ENCODE assay signal across 18 mouse cellular contexts in the genomic region with DNA sequence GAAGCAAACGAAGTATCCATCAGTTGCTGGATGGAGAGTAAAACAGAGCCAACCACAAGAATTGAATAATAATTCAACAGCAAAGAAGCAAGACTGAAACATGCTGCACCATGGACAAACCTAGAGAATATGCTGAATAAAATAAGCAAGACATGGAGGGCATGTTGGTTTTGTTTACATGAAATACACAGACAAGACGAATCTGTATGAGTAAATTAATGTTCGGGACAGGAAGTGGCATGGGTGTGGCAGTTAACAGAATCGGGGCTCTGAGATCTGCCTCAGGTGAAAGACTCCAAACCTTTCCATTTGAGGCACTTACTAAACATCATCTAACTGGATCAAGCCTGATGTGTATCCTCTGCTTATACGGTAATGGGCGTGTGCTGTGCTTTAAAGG.
"Had no signal": no experiment of that assay in that cellular context is flagged by ENCODE, and none has a peak within 500 bp of the region (broad histone marks: within the 10 kb centered on the region; RNA-seq: fewer than 3 reads in every experiment).

No protein-coding gene starts in this region.

- H3K4me3 ChIP-seq: limb, embryonic 12.5 days; limb, embryonic 15.5 days; midbrain, embryonic 13.5 days; neural tube, embryonic 12.5 days had no signal

- DNase-seq: kidney, adult 18-20 months; kidney, adult 9 months; kidney, postnatal 14 days; kidney, postnatal 4 days; left cerebral cortex, postnatal 4 days; liver, postnatal 0 days; lung, embryonic 14.5 days; retina, postnatal 1 day; thymus, postnatal 25 days had no signal

- H3K4me2 ChIP-seq: limb, embryonic 12.5 days; limb, embryonic 15.5 days; liver, embryonic 11.5 days; lung, embryonic 14.5 days; midbrain, embryonic 13.5 days; neural tube, embryonic 12.5 days had no signal

- H3K4me1 ChIP-seq: midbrain, embryonic 13.5 days; neural tube, embryonic 12.5 days had no signal

- ATAC-seq: liver, postnatal 0 days; lung, postnatal 0 days; midbrain, embryonic 13.5 days had no signal

- H3K27ac ChIP-seq: limb, embryonic 12.5 days; limb, embryonic 15.5 days; liver, embryonic 14.5 days; macrophage; midbrain, embryonic 13.5 days; neural tube, embryonic 12.5 days; stomach, postnatal 0 days had no signal

- H3K27me3 ChIP-seq: limb, embryonic 12.5 days; limb, embryonic 15.5 days; midbrain, embryonic 13.5 days; neural tube, embryonic 12.5 days had no signal

- H3K9me3 ChIP-seq: limb, embryonic 12.5 days; limb, embryonic 15.5 days; midbrain, embryonic 13.5 days; neural tube, embryonic 12.5 days had no signal

- H3K9ac ChIP-seq: limb, embryonic 12.5 days; limb, embryonic 15.5 days; liver, embryonic 14.5 days; liver, postnatal 0 days; lung, embryonic 14.5 days; midbrain, embryonic 13.5 days; neural tube, embryonic 12.5 days had no signal
